Mouse (Mus musculus) lung, postnatal 0 days (tissue): ENCODE data around the gene Cep152.

Experiments used
- CTCF ChIP-seq: IDR thresholded peaks from 2 replicates; pipeline ENCODE4 v1.5.1; 2016; ENCODE audit warnings: antibody characterized with exemption, mild to moderate bottlenecking
- EP300 ChIP-seq: IDR thresholded peaks from 2 replicates; pipeline ENCODE4 v1.6.1; 2016; ENCODE audit warnings: antibody characterized with exemption, mild to moderate bottlenecking, control low read depth

DNA sequence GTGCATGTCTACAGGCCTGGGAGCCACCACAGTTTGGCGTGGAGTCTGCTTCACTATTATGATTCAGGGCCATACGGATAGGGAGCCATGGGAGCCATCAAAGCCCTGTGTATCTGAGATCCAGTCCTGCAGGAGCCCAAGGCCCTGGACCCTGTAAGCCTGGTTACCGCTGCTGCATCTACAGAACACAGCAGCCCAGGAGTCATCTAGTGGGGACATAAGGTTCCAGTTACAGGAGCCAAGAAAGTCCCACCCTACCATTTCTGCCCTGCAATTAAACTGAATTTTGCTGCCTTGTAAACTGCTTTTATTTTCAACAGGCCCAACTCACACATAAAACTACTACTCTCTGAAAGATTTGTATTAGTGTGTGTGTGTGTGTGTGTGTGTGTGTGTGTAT is 21.9 kb downstream of the Cep152 start:
- no peak for TF ChIP-seq CTCF
- TF ChIP-seq EP300, result no peak
